Mouse (Mus musculus): ENCODE measurements around the gene Nr1i3. TPM values are rescaled to one million over a fixed set of nuclear protein-coding genes. Genes with fewer than 3 reads are reported as not detected.

Gene Nr1i3
- 0.09 and 0.15 TPM in 2 replicates for polyA plus RNA-seq (2021; fragmentation: Nextera tagmentation)
- long read RNA-seq, experiment 1, partial matches to known transcripts: 1 of 1 reads
- long read RNA-seq, experiment 1, other reads (novel, unspliced or antisense): 0 of 1 reads
- long read RNA-seq, experiment 2: 0 reads

GRCm38 (mm10) chr1:171213801-171214496 is at the start of gene Nr1i3:
Gene Nr1i3, plus strand, starts transcription at chr1:171213970.

GRCm38 (mm10) chr1:171195887-171196397 is 17.8 kb upstream of the Nr1i3 start, which contains the start of gene Pcp4l1:
Gene Pcp4l1, minus strand, starts transcription at chr1:171196268.

GRCm38 (mm10) chr1:171222238-171223155 is 8.7 kb downstream of the Nr1i3 start, which contains the start of gene Tomm40l:
Gene Tomm40l, minus strand, starts transcription at chr1:171222514.

GRCm38 (mm10) chr1:171224857-171225256 is 11.1 kb downstream of the Nr1i3 start, which contains the start of gene Apoa2:
Gene Apoa2, plus strand, starts transcription at chr1:171225054.

GRCm38 (mm10) chr1:171234126-171234525 is 20.4 kb downstream of the Nr1i3 start, which contains the start of gene Fcer1g:
Gene Fcer1g, minus strand, starts transcription at chr1:171234365.

GRCm38 (mm10) chr1:171249913-171250600 is 36.3 kb downstream of the Nr1i3 start, which contains the start of gene Adamts4:
Gene Adamts4, plus strand, starts transcription at chr1:171250421.

GRCm38 (mm10) chr1:171250680-171251593 is 37.2 kb downstream of the Nr1i3 start, which contains the start of gene Ndufs2:
Gene Ndufs2, minus strand, starts transcription at chr1:171251388.

GRCm38 (mm10) chr1:171269848-171270572 is 56.2 kb downstream of the Nr1i3 start, which contains the start of gene B4galt3:
Gene B4galt3, plus strand, starts transcription at chr1:171270328.

Other genes starting within 250 kb of the Nr1i3 start
- 4.7 and 5.4 TPM in 2 replicates for gene Fcgr2b, start 237.4 kb upstream of the Nr1i3 start, polyA plus RNA-seq (2021; fragmentation: Nextera tagmentation)
- 0.23 and 0.37 TPM in 2 replicates for gene Fcgr4, start 195.1 kb upstream of the Nr1i3 start, polyA plus RNA-seq (2021; fragmentation: Nextera tagmentation)
- 27.1 and 27.8 TPM in 2 replicates for gene Fcgr3, start 149.0 kb upstream of the Nr1i3 start, polyA plus RNA-seq (2021; fragmentation: Nextera tagmentation)
- 1.7 and 2.8 TPM in 2 replicates for gene Cfap126, start 100.1 kb upstream of the Nr1i3 start, polyA plus RNA-seq (2021; fragmentation: Nextera tagmentation)
- 62.8 and 68.4 TPM in 2 replicates for gene Sdhc, start 63.4 kb upstream of the Nr1i3 start, polyA plus RNA-seq (2021; fragmentation: Nextera tagmentation)
- gene Mpz, start 63.3 kb upstream of the Nr1i3 start, polyA plus RNA-seq (2021; fragmentation: Nextera tagmentation): 0.10 and 0.14 TPM in 2 replicates
- gene Pcp4l1, start 17.7 kb upstream of the Nr1i3 start, polyA plus RNA-seq (2021; fragmentation: Nextera tagmentation): 128 and 132 TPM in 2 replicates
- gene Tomm40l, start 8.5 kb downstream of the Nr1i3 start, polyA plus RNA-seq (2021; fragmentation: Nextera tagmentation): 89.4 and 110 TPM in 2 replicates
- 3.2 and 4.7 TPM in 2 replicates for gene Apoa2, start 11.1 kb downstream of the Nr1i3 start, polyA plus RNA-seq (2021; fragmentation: Nextera tagmentation)
- 94.0 and 105 TPM in 2 replicates for gene Fcer1g, start 20.4 kb downstream of the Nr1i3 start, polyA plus RNA-seq (2021; fragmentation: Nextera tagmentation)
- 4.4 and 4.5 TPM in 2 replicates for gene Adamts4, start 36.5 kb downstream of the Nr1i3 start, polyA plus RNA-seq (2021; fragmentation: Nextera tagmentation)
- 129 and 207 TPM in 2 replicates for gene Ndufs2, start 37.4 kb downstream of the Nr1i3 start, polyA plus RNA-seq (2021; fragmentation: Nextera tagmentation)
- gene B4galt3, start 56.4 kb downstream of the Nr1i3 start, polyA plus RNA-seq (2021; fragmentation: Nextera tagmentation): 53.3 and 58.3 TPM in 2 replicates
- 9.7 and 14.4 TPM in 2 replicates for gene Ppox, start 67.2 kb downstream of the Nr1i3 start, polyA plus RNA-seq (2021; fragmentation: Nextera tagmentation)
- 39.2 and 44.6 TPM in 2 replicates for gene Usp21, start 74.0 kb downstream of the Nr1i3 start, polyA plus RNA-seq (2021; fragmentation: Nextera tagmentation)
- gene Ufc1, start 81.1 kb downstream of the Nr1i3 start, polyA plus RNA-seq (2021; fragmentation: Nextera tagmentation): 171 and 203 TPM in 2 replicates
- 35.3 and 38.1 TPM in 2 replicates for gene Dedd, start 115.2 kb downstream of the Nr1i3 start, polyA plus RNA-seq (2021; fragmentation: Nextera tagmentation)
- 32.0 and 41.0 TPM in 2 replicates for gene Nit1, start 131.7 kb downstream of the Nr1i3 start, polyA plus RNA-seq (2021; fragmentation: Nextera tagmentation)
- 136 and 195 TPM in 2 replicates for gene Pfdn2, start 131.7 kb downstream of the Nr1i3 start, polyA plus RNA-seq (2021; fragmentation: Nextera tagmentation)
- 9.3 and 10.6 TPM in 2 replicates for gene Klhdc9, start 146.8 kb downstream of the Nr1i3 start, polyA plus RNA-seq (2021; fragmentation: Nextera tagmentation)
- gene Nectin4, start 156.1 kb downstream of the Nr1i3 start, polyA plus RNA-seq (2021; fragmentation: Nextera tagmentation): 1.9 and 2.0 TPM in 2 replicates
- gene Arhgap30, start 175.0 kb downstream of the Nr1i3 start, polyA plus RNA-seq (2021; fragmentation: Nextera tagmentation): 0.60 and 0.85 TPM in 2 replicates
- 37.9 and 48.2 TPM in 2 replicates for gene Usf1, start 197.3 kb downstream of the Nr1i3 start, polyA plus RNA-seq (2021; fragmentation: Nextera tagmentation)
- gene Tstd1, start 204.9 kb downstream of the Nr1i3 start, polyA plus RNA-seq (2021; fragmentation: Nextera tagmentation): 1.2 and 1.9 TPM in 2 replicates
- gene F11r, start 223.6 kb downstream of the Nr1i3 start, polyA plus RNA-seq (2021; fragmentation: Nextera tagmentation): 8.6 TPM in 2 replicates

All from left cerebral cortex, adult 6 months (tissue).